Mouse (Mus musculus): ENCODE data around the gene Peli2. TPM values are rescaled to one million over a fixed set of nuclear protein-coding genes. Genes with fewer than 3 reads are reported as not detected.

The Peli2 gene
- polyA plus RNA-seq, 1 experiment from 2014 or later: 15.3 TPM

GRCm38 (mm10) chr14:48178304-48178995 lies 57.8 kb downstream of the Peli2 start:
- Histone ChIP-seq H3K4me2 (replicated peaks) (no peak overlapping the region), H3K9me3 (replicated peaks) (0 out of 2 replicates have a peak, but pooled peaks cover 8% of the 10 kb centered on the region), H3K4me3 (no peak overlapping the region), H3K4me1 (no peaks in the 10 kb centered on the region), H3K9ac (no peak overlapping the region), H3K36me3 (peaks cover 4% of the 10 kb centered on the region; the same call in 1 of the 2 replicates), H3K27me3 (no peaks in the 10 kb centered on the region), H3K27ac (no peak overlapping the region)
- 86% methylated on average over 15 of the region's 15 CpGs for WGBS
- ATAC-seq (ENCODE audit: low FRiP score): no peak

GRCm38 (mm10) chr14:48179021-48179420 lies 58.4 kb downstream of the Peli2 start:
- Histone ChIP-seq H3K4me2 (replicated peaks) (no peak overlapping the region), H3K9ac (no peak overlapping the region), H3K4me3 (no peak overlapping the region), H3K27me3 (no peaks in the 10 kb centered on the region), H3K9me3 (replicated peaks) (0 out of 2 replicates have a peak, but pooled peaks cover 8% of the 10 kb centered on the region), H3K36me3 (peaks cover 4% of the 10 kb centered on the region; the same call in 1 of the 2 replicates), H3K4me1 (no peaks in the 10 kb centered on the region), H3K27ac (no peak overlapping the region)
- ATAC-seq (ENCODE audit: low FRiP score): no peak
- 86% methylated on average over 8 of the region's 8 CpGs for WGBS

GRCm38 (mm10) chr14:48186302-48186701 lies 65.7 kb downstream of the Peli2 start:
- H3K27ac ChIP-seq: no peak overlapping the region
- ATAC-seq (ENCODE audit: low FRiP score): no peak
- WGBS: 83% methylated on average over 6 of the region's 6 CpGs
- 0 out of 2 replicates have a peak, but pooled peaks cover 8% of the 10 kb centered on the region for H3K9me3 ChIP-seq (replicated peaks)
- H3K4me3 ChIP-seq: no peak overlapping the region
- H3K4me2 ChIP-seq (replicated peaks): no peak overlapping the region
- H3K4me1 ChIP-seq: peaks cover 2% of the 10 kb centered on the region; the same call in 1 of the 2 replicates
- H3K9ac ChIP-seq: no peak overlapping the region
- no peaks in the 10 kb centered on the region for H3K27me3 ChIP-seq
- peaks cover 13% of the 10 kb centered on the region for H3K36me3 ChIP-seq

GRCm38 (mm10) chr14:48187100-48187499 lies 66.5 kb downstream of the Peli2 start:
- Histone ChIP-seq H3K36me3 (peaks cover 13% of the 10 kb centered on the region), H3K27ac (no peak overlapping the region), H3K4me2 (replicated peaks) (no peak overlapping the region), H3K4me3 (no peak overlapping the region), H3K9ac (no peak overlapping the region), H3K9me3 (replicated peaks) (0 out of 2 replicates have a peak, but pooled peaks cover 8% of the 10 kb centered on the region), H3K4me1 (peaks cover 2% of the 10 kb centered on the region; the same call in 1 of the 2 replicates), H3K27me3 (no peaks in the 10 kb centered on the region)
- no peak for ATAC-seq (ENCODE audit: low FRiP score)
- 75% methylated on average over 9 of the region's 9 CpGs for WGBS

- H3K36me3 ChIP-seq: peaks cover 10% of the 10 kb centered on the region
- no peak overlapping the region for H3K4me3 ChIP-seq
- ATAC-seq (ENCODE audit: low FRiP score): no peak
- H3K27me3 ChIP-seq: no peaks in the 10 kb centered on the region
- peaks cover 3% of the 10 kb centered on the region; the same call in 1 of the 2 replicates for H3K4me1 ChIP-seq
- no peak overlapping the region for H3K27ac ChIP-seq
- no peaks in the 10 kb centered on the region for H3K9me3 ChIP-seq (replicated peaks)
- 64% methylated on average over 8 of the region's 8 CpGs for WGBS
- H3K4me2 ChIP-seq (replicated peaks): no peak overlapping the region
- H3K9ac ChIP-seq: no peak overlapping the region
Measured at GRCm38 (mm10) chr14:48189330-48189729, 68.7 kb downstream of the Peli2 start.

- H3K9me3 ChIP-seq (replicated peaks): no peaks in the 10 kb centered on the region
- no peak overlapping the region for H3K4me3 ChIP-seq
- 94% methylated on average over 5 of the region's 5 CpGs for WGBS
- H3K9ac ChIP-seq: no peak overlapping the region
- peaks cover 6% of the 10 kb centered on the region for H3K4me1 ChIP-seq
- no peaks in the 10 kb centered on the region for H3K36me3 ChIP-seq
- no peak overlapping the region for H3K4me2 ChIP-seq (replicated peaks)
- no peak for ATAC-seq (ENCODE audit: low FRiP score)
- H3K27me3 ChIP-seq: no peaks in the 10 kb centered on the region
- H3K27ac ChIP-seq: no peak overlapping the region
Measured at GRCm38 (mm10) chr14:48190946-48191345, 70.3 kb downstream of the Peli2 start.

GRCm38 (mm10) chr14:48191925-48192324 lies 71.3 kb downstream of the Peli2 start:
- Histone ChIP-seq H3K27me3 (no peaks in the 10 kb centered on the region), H3K4me2 (replicated peaks) (no peak overlapping the region), H3K9ac (no peak overlapping the region), H3K4me3 (no peak overlapping the region), H3K9me3 (replicated peaks) (no peaks in the 10 kb centered on the region), H3K4me1 (peaks cover 13% of the 10 kb centered on the region), H3K27ac (no peak overlapping the region), H3K36me3 (no peaks in the 10 kb centered on the region)
- WGBS: 92% methylated on average over 3 of the region's 3 CpGs
- ATAC-seq (ENCODE audit: low FRiP score): no peak

- no peak overlapping the region for H3K27ac ChIP-seq
- H3K36me3 ChIP-seq: no peaks in the 10 kb centered on the region
- 65% methylated on average over 5 of the region's 5 CpGs for WGBS
- H3K9ac ChIP-seq: no peak overlapping the region
- H3K27me3 ChIP-seq: no peaks in the 10 kb centered on the region
- no peaks in the 10 kb centered on the region for H3K9me3 ChIP-seq (replicated peaks)
- H3K4me2 ChIP-seq (replicated peaks): no peak overlapping the region
- peaks cover 34% of the 10 kb centered on the region for H3K4me1 ChIP-seq
- H3K4me3 ChIP-seq: no peak overlapping the region
- ATAC-seq (ENCODE audit: low FRiP score): 0 out of 2 replicates have a peak, but pooled peaks have one; percentile 43
Measured at GRCm38 (mm10) chr14:48196804-48197203, 76.2 kb downstream of the Peli2 start.

GRCm38 (mm10) chr14:48197287-48197686 lies 76.7 kb downstream of the Peli2 start:
- WGBS: 82% methylated on average over 7 of the region's 7 CpGs
- peaks cover 39% of the 10 kb centered on the region for H3K4me1 ChIP-seq

GRCm38 (mm10) chr14:48198190-48198954 lies 77.7 kb downstream of the Peli2 start:
- H3K9ac ChIP-seq: no peak overlapping the region
- no peak overlapping the region for H3K4me2 ChIP-seq (replicated peaks)
- H3K27ac ChIP-seq: no peak overlapping the region
- no peak for ATAC-seq (ENCODE audit: low FRiP score)
- no peaks in the 10 kb centered on the region for H3K27me3 ChIP-seq
- H3K36me3 ChIP-seq: no peaks in the 10 kb centered on the region
- no peak overlapping the region for H3K4me3 ChIP-seq
- WGBS: 58% methylated on average over 8 of the region's 8 CpGs
- H3K9me3 ChIP-seq (replicated peaks): no peaks in the 10 kb centered on the region
- H3K4me1 ChIP-seq: peaks cover 45% of the 10 kb centered on the region

More at GRCm38 (mm10) chr14:48197287-48197686, 76.7 kb downstream of the Peli2 start:
- H3K9ac ChIP-seq: no peak overlapping the region
- H3K4me2 ChIP-seq (replicated peaks): no peak overlapping the region
- H3K9me3 ChIP-seq (replicated peaks): no peaks in the 10 kb centered on the region
- ATAC-seq (ENCODE audit: low FRiP score): no peak
- no peaks in the 10 kb centered on the region for H3K27me3 ChIP-seq
- no peaks in the 10 kb centered on the region for H3K36me3 ChIP-seq
- no peak overlapping the region for H3K27ac ChIP-seq
- H3K4me3 ChIP-seq: no peak overlapping the region

GRCm38 (mm10) chr14:48198957-48199356 lies 78.3 kb downstream of the Peli2 start:
- 69% methylated on average over 16 of the region's 16 CpGs for WGBS
- Histone ChIP-seq H3K9me3 (replicated peaks) (no peaks in the 10 kb centered on the region), H3K27me3 (no peaks in the 10 kb centered on the region), H3K27ac (no peak overlapping the region), H3K9ac (no peak overlapping the region), H3K36me3 (no peaks in the 10 kb centered on the region), H3K4me2 (replicated peaks) (no peak overlapping the region), H3K4me1 (peaks cover 45% of the 10 kb centered on the region), H3K4me3 (no peak overlapping the region)
- no peak for ATAC-seq (ENCODE audit: low FRiP score)

- Histone ChIP-seq H3K36me3 (no peaks in the 10 kb centered on the region), H3K4me1 (peaks cover 43% of the 10 kb centered on the region), H3K9ac (no peak overlapping the region), H3K27ac (no peak overlapping the region), H3K27me3 (no peaks in the 10 kb centered on the region), H3K9me3 (replicated peaks) (no peaks in the 10 kb centered on the region), H3K4me3 (no peak overlapping the region), H3K4me2 (replicated peaks) (no peak overlapping the region)
- WGBS: 84% methylated on average over 4 of the region's 4 CpGs
- no peak for ATAC-seq (ENCODE audit: low FRiP score)
Measured at GRCm38 (mm10) chr14:48199506-48199905, 78.9 kb downstream of the Peli2 start.

Data from hindbrain, embryonic 12.5 days (tissue).